Mouse (Mus musculus): Measurements from ENCODE around the gene Ephb1.

DNA sequence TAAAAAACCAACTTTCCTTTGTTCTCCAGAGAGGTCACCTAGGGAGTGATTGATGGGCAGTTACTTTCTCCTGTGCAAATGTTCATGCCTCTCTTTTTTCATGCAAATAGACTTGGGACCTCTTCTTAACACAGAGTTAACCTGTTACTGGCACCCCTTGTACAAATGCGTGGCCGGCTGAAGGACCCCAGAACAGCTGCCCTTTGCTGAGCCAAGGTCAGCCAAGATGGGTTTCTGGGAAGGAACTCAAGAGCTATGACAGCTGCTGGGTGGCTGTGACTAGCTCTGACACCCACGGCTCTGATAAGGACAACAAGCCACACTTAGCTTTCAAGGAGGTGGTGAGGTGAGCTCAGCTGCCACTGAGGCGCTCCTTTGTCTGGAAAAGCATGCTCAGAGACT lies 92.4 kb downstream of the Ephb1 start:
- no peak for TF ChIP-seq POLR2A (IDR thresholded peaks at IDR 0.05; ENCODE audit: insufficient read depth, low read depth, low read length)
- TF ChIP-seq CTCF (IDR thresholded peaks at IDR 0.05; ENCODE audit: insufficient read depth, low read depth, low read length), result no peak

Data from olfactory bulb, adult 2 months (tissue).